Mouse (Mus musculus) left cerebral cortex, adult 8-10 months (tissue): ENCODE measurements at regions not wholly inside any gene's neighbourhood (a gene's known extent, or its start where the extent isn't known, plus 50 kb on each side); places are given as distances from the start of the nearest gene placed in this dataset.

Experiments used
- DNase-seq, 2 experiments: peaks; one replicate each; pipeline ENCODE4 v3.0.0; 2022; ENCODE audit warnings: low spot score in 2 of 2

GRCm38 (mm10) chr11:9739098-9739497 is 547.4 kb downstream of the Abca13 start:
- DNase-seq: peak in 1 of 2 experiments; percentile 28

- DNase-seq: no peak
Measured at GRCm38 (mm10) chr11:9780240-9780901, 588.6 kb downstream of the Abca13 start.

- DNase-seq: no peak
Measured at GRCm38 (mm10) chr11:9793175-9793828, 601.6 kb downstream of the Abca13 start.

GRCm38 (mm10) chr11:9839636-9840035 is 647.9 kb downstream of the Abca13 start:
- no peak for DNase-seq

- no peak for DNase-seq
Measured at GRCm38 (mm10) chr11:9868454-9869130, 676.9 kb downstream of the Abca13 start.
